Mouse (Mus musculus) CH12.LX (cell line): ENCODE data around the gene Fbxo10. TPM values are rescaled to one million over a fixed set of nuclear protein-coding genes. Genes with fewer than 3 reads are reported as not detected.
"Not testable (repeated sequence)": the region's sequence is repeated elsewhere in the genome, so short reads cannot be mapped to it uniquely, and the experiment has no call there.

Experiments used
- DNase-seq: peaks from one replicate; pipeline ENCODE4 v3.0.0-alpha.2; 2013; ENCODE audit errors: extremely low read depth
- H3K27ac ChIP-seq: 2 replicates; pipeline ENCODE4 v1.5.1; 2012; ENCODE audit warnings: low read depth, mild to moderate bottlenecking, control low read depth, moderate library complexity; ENCODE audit not compliant: insufficient read depth
- H3K27me3 ChIP-seq: replicated peaks from 2 replicates; pipeline ENCODE3; 2012; ENCODE audit warnings: inconsistent platforms
- H3K36me3 ChIP-seq, 2 experiments: replicated peaks in 1 of 2; 2 replicates each; pipeline versions ENCODE3 to v1.6.1; 2012; ENCODE audit warnings: inconsistent platforms in 1 of 2, low read length in 1 of 2, mild to moderate bottlenecking in 1 of 2, mixed read lengths in 1 of 2, moderate library complexity in 1 of 2; ENCODE audit not compliant: control insufficient read depth in 1 of 2, insufficient read depth in 1 of 2
- H3K4me1 ChIP-seq, 2 experiments: 2 replicates each; pipeline ENCODE4 v1.6.1; 2012; ENCODE audit warnings: inconsistent platforms in 1 of 2, moderate library complexity in 1 of 2; ENCODE audit not compliant: insufficient read depth in 2 of 2, control insufficient read depth in 1 of 2
- H3K4me2 ChIP-seq: 2 replicates; pipeline ENCODE4 v1.6.1; 2012; ENCODE audit warnings: low read depth, mild to moderate bottlenecking, control low read depth; ENCODE audit not compliant: poor library complexity, insufficient read depth, severe bottlenecking
- H3K4me3 ChIP-seq, 3 experiments: fragments of 150-350 bp in 1 of 3; sonication (generic) in 1 of 3; replicated peaks in 1 of 3; 2 replicates each; pipeline versions ENCODE3 to v1.5.1; 2011 to 2012; ENCODE audit warnings: low read depth in 2 of 3, low read length in 2 of 3, mild to moderate bottlenecking in 2 of 3, moderate library complexity in 2 of 3, control low read depth in 1 of 3, improper control_type of control experiment in 1 of 3, inconsistent platforms in 1 of 3, mixed read lengths in 1 of 3; ENCODE audit not compliant: poor library complexity in 1 of 3
- H3K79me2 ChIP-seq: replicated peaks from 2 replicates; pipeline ENCODE4 v1.6.1; 2012; ENCODE audit warnings: mild to moderate bottlenecking, moderate library complexity; ENCODE audit not compliant: control insufficient read depth, poor library complexity, insufficient read depth, severe bottlenecking; ENCODE audit errors: extremely low read depth
- H3K9ac ChIP-seq: 2 replicates; pipeline ENCODE4 v1.6.1; 2012; ENCODE audit warnings: low read depth, mild to moderate bottlenecking, control low read depth, moderate library complexity; ENCODE audit not compliant: insufficient read depth
- H3K9me3 ChIP-seq: replicated peaks from 2 replicates; pipeline ENCODE3; 2012; ENCODE audit warnings: low read length, inconsistent platforms, mixed read lengths
- CTCF ChIP-seq, 2 experiments: IDR thresholded peaks in 1 of 2; conservative IDR thresholded peaks in 1 of 2; 2 replicates each; pipeline ENCODE4 v1.5.1; 2011 to 2012; ENCODE audit warnings: low read depth in 2 of 2, low read length in 2 of 2, improper control_type of control experiment in 1 of 2, inconsistent platforms in 1 of 2, mild to moderate bottlenecking in 1 of 2, moderate library complexity in 1 of 2
- ELF1 ChIP-seq: IDR thresholded peaks from 2 replicates; pipeline ENCODE4 v1.6.1; 2014; ENCODE audit warnings: low read depth, mild to moderate bottlenecking, inconsistent platforms, low read length, improper control_type of control experiment
- EP300 ChIP-seq: IDR thresholded peaks from 2 replicates; pipeline ENCODE4 v1.6.1; 2011; ENCODE audit warnings: low read length, improper control_type of control experiment
- ETS1 ChIP-seq: conservative IDR thresholded peaks from 2 replicates; pipeline ENCODE4 v1.6.1; 2012; ENCODE audit warnings: low read depth, mild to moderate bottlenecking, inconsistent platforms, low read length, improper control_type of control experiment, moderate library complexity
- GABPA ChIP-seq: IDR thresholded peaks from 2 replicates; pipeline ENCODE4 v1.6.1; 2012; ENCODE audit warnings: low read depth, low read length, improper control_type of control experiment, inconsistent platforms; ENCODE audit not compliant: insufficient replicate concordance
- HCFC1 ChIP-seq: IDR thresholded peaks from 2 replicates; pipeline ENCODE4 v1.6.1; 2012; ENCODE audit warnings: low read depth, mild to moderate bottlenecking, inconsistent platforms, low read length, improper control_type of control experiment
- MAFK ChIP-seq: IDR thresholded peaks from 2 replicates; pipeline ENCODE4 v1.6.1; 2011; ENCODE audit warnings: low read length, improper control_type of control experiment; ENCODE audit not compliant: insufficient replicate concordance
- MEF2A ChIP-seq: IDR thresholded peaks from 2 replicates; pipeline ENCODE4 v1.6.1; 2014; ENCODE audit warnings: low read depth, mild to moderate bottlenecking, inconsistent platforms, low read length, improper control_type of control experiment, borderline replicate concordance
- NELFE ChIP-seq: IDR thresholded peaks from 2 replicates; pipeline ENCODE4 v1.6.1; 2011; ENCODE audit warnings: low read depth, low read length, improper control_type of control experiment
- POLR2AphosphoS2 ChIP-seq: IDR thresholded peaks from 2 replicates; pipeline ENCODE4 v1.6.1; 2011; ENCODE audit warnings: low read depth, low read length, improper control_type of control experiment
- RCOR1 ChIP-seq: conservative IDR thresholded peaks from 2 replicates; pipeline ENCODE4 v1.6.1; 2012; ENCODE audit warnings: low read depth, mild to moderate bottlenecking, inconsistent platforms, low read length, improper control_type of control experiment
- SMC3 ChIP-seq: IDR thresholded peaks from 2 replicates; pipeline ENCODE4 v1.6.1; 2011; ENCODE audit warnings: low read depth, low read length, improper control_type of control experiment
- ZC3H11A ChIP-seq: IDR thresholded peaks from 2 replicates; pipeline ENCODE4 v1.6.1; 2012; ENCODE audit warnings: low read depth, mild to moderate bottlenecking, inconsistent platforms, low read length, improper control_type of control experiment
- dilution Hi-C: fragments of 300-500 bp; cut with MboI; formaldehyde crosslinking; loops from 2 replicates; pipeline ENCODE4 v1.14.3; 2020; ENCODE audit warnings: low sequenced_read_pairs; ENCODE audit not compliant: extremely low pct_unique_long_range_greater_than_20kb, extremely low pct_ligation_motif_present
- in situ Hi-C: fragments of 300-500 bp; cut with MboI; formaldehyde crosslinking; loops from 3 replicates; pipeline ENCODE4 v1.14.3; 2019; ENCODE audit warnings: low sequenced_read_pairs, low pct_ligation_motif_present, low pct_unique_long_range_greater_than_20kb, mixed read lengths
- polyA plus RNA-seq: library from polyadenylated mRNA; unstranded; fragments of >175 nt; gene quantifications from 2 replicates; pipeline ENCODE4 v1.2.1, GENCODE M21; 2012; ENCODE audit warnings: low read depth; ENCODE audit not compliant: insufficient read length
- total RNA-seq, 2 experiments: library from RNA; depleted of rRNA; stranded (reverse); fragments of 300-350 nt in 1 of 2; fragments of >200 nt in 1 of 2; gene quantifications; 2 replicates each; pipeline ENCODE4 v1.2.3; 2012 to 2014

The Fbxo10 gene
- total and polyA plus RNA-seq, 3 experiments = 0.39 to 1.4 (median 0.64) TPM

DNA sequence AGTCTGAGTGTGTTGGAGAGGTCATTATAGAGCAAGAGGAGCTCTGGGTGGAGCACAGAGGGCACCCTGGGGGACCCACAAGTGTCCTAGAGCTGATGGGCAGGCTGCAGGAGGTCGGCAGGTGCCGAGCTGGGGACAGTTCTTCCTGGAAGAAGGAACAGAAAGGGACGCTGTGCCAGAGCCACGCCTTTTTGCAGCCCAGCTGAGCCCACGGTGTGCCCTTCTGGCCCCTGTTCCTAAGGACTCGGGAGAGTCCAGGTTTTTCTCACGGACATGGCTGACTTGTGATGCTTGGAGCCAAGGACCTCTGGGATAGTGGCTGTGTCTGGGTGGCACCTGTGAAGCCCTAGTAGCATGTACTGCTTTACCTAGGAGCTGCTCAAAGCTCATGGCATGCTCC lies 43.6 kb downstream of the Fbxo10 start:
- Histone ChIP-seq H3K36me3 (peaks cover 0 to 7% of the 10 kb centered on the region in 2 experiments), H3K27ac (no peak overlapping the region), H3K9me3 (no peaks in the 10 kb centered on the region), H3K27me3 (no peaks in the 10 kb centered on the region), H3K79me2 (no peaks in the 10 kb centered on the region), H3K9ac (no peak overlapping the region), H3K4me2 (no peak overlapping the region), H3K4me1 (peaks cover 0 to 5% of the 10 kb centered on the region in 2 experiments; a peak in 2 of 4 replicates), H3K4me3 (no peak overlapping the region)
- dilution Hi-C loops = no loop called here
- TF ChIP-seq RCOR1 (no peak), GABPA (no peak), ELF1 (no peak), EP300 (no peak), ETS1 (no peak), MAFK (no peak), ZC3H11A (no peak), HCFC1 (no peak), MEF2A (no peak), POLR2AphosphoS2 (no peak), NELFE (no peak)
- in situ Hi-C loops = no loop called here
- DNase-seq = no peak

DNA sequence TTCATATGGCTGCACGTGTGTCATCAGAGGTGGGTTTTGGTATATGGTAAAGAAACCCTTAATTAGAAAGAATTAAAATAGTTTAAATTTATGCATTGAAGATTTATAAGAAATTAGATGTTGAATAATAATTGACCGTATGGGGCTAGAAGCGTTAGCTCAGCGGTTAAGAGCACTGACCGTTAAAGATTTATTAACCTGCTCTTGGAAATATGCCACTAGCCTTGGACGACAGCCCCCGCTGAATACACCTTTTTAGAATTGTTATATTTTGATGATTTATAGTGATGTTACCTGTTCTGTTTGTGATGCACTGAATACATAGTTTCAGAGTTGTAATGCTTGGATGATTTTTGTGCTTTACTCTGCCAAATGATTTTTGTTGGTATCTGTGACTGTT lies 44.9 kb downstream of the Fbxo10 start:
- dilution Hi-C loops = not testable (repeated sequence)

DNA sequence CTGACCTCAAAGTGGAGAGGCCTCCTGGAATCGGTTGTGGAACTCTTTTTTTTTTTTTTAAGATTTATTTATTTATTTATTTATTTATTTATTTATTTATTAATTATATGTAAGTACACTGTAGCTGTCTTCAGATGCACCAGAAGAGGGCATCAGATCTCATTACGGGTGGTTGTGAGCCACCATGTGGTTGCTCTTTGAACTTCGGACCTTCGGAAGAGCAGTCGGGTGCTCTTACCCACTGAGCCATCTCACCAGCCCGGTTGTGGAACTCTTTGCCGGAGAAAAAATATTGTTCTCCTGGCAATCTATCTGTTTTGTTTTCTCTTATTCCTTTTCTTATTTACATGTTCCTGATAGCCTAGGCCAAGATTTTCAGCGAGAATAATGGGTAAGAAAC lies 45.5 kb downstream of the Fbxo10 start:
- H3K9me3 ChIP-seq, H3K27me3 ChIP-seq, dilution Hi-C loops, H3K4me2 ChIP-seq, H3K9ac ChIP-seq, H3K4me1 ChIP-seq, H3K79me2 ChIP-seq, in situ Hi-C loops, H3K27ac ChIP-seq, H3K4me3 ChIP-seq: not testable (repeated sequence)
- DNase-seq = peak; percentile 43
- peaks cover 0 to 19% of the 10 kb centered on the region in 2 experiments for H3K36me3 ChIP-seq
- TF ChIP-seq SMC3 = peak; percentile 19; the same call in 1 of the 2 replicates
- peak in 1 of 2 experiments; percentile 65; a peak in 2 of 4 replicates for TF ChIP-seq CTCF (conservative IDR thresholded peaks at IDR 0.05 in 1 of 2, IDR thresholded peaks at IDR 0.05 in 1 of 2; ENCODE audit: low read depth in 2 of 2, low read length in 2 of 2)

More for the DNA sequence above, 44.9 kb downstream of the Fbxo10 start:
- H3K27ac ChIP-seq, H3K4me3 ChIP-seq, in situ Hi-C loops, H3K4me1 ChIP-seq, H3K27me3 ChIP-seq, H3K9ac ChIP-seq, DNase-seq, H3K79me2 ChIP-seq, H3K9me3 ChIP-seq, H3K4me2 ChIP-seq: not testable (repeated sequence)
- peaks cover 0 to 13% of the 10 kb centered on the region in 2 experiments for H3K36me3 ChIP-seq
